Mouse (Mus musculus): ENCODE data around the gene Akr1b3.

GRCm38 (mm10) chr6:34334673-34335072 lies 17.4 kb upstream of the Akr1b3 start:
- TF ChIP-seq CTCF (IDR thresholded peaks at IDR 0.05; ENCODE audit: low read depth) (no peak), EP300 (IDR thresholded peaks at IDR 0.05; ENCODE audit: low read depth) (no peak)
